Mouse (Mus musculus) myocyte (in vitro differentiated cells): ENCODE results near the gene Gpcpd1. TPM values are rescaled to one million over a fixed set of nuclear protein-coding genes. Genes with fewer than 3 reads are reported as not detected.

Experiments used
- H3K27me3 ChIP-seq: one replicate; pipeline ENCODE4 v1.6.1; 2011; ENCODE audit not compliant: control insufficient read depth, insufficient read depth, insufficient read length
- H3K36me3 ChIP-seq: one replicate; pipeline ENCODE4 v1.6.1; 2011; ENCODE audit not compliant: control insufficient read depth, insufficient read depth
- H3K4me2 ChIP-seq: one replicate; pipeline ENCODE4 v1.6.1; 2011; ENCODE audit warnings: low read depth, control low read depth
- H3K4me3 ChIP-seq: one replicate; pipeline ENCODE4 v1.5.1; 2011; ENCODE audit warnings: mild to moderate bottlenecking, control low read depth, moderate library complexity
- H3K79me2 ChIP-seq: one replicate; pipeline ENCODE4 v1.6.1; 2011; ENCODE audit not compliant: control insufficient read depth, insufficient read depth
- H3ac ChIP-seq: one replicate; pipeline ENCODE4 v1.6.1; 2011; ENCODE audit not compliant: control insufficient read depth, insufficient read length
- CEBPB ChIP-seq: IDR thresholded peaks from 2 replicates; pipeline ENCODE4 v1.6.1; 2011; ENCODE audit warnings: mild to moderate bottlenecking, moderate library complexity; ENCODE audit not compliant: poor library complexity, insufficient read depth, severe bottlenecking
- E2F4 ChIP-seq: IDR thresholded peaks from one replicate; pipeline ENCODE4 v1.6.1; 2011; ENCODE audit warnings: mild to moderate bottlenecking, control low read depth, moderate library complexity; ENCODE audit not compliant: insufficient read depth
- MAX ChIP-seq: IDR thresholded peaks from one replicate; pipeline ENCODE4 v1.6.1; 2011; ENCODE audit warnings: low read depth, mild to moderate bottlenecking, control low read depth
- MYOD1 ChIP-seq, 3 experiments: IDR thresholded peaks; one replicate each; pipeline ENCODE4 v1.6.1; 2011; ENCODE audit warnings: control low read depth in 2 of 3, low read depth in 2 of 3, mild to moderate bottlenecking in 2 of 3, moderate library complexity in 1 of 3; ENCODE audit not compliant: insufficient read length in 2 of 3, control insufficient read depth in 1 of 3
- MYOG ChIP-seq, 3 experiments: IDR thresholded peaks; one replicate each; pipeline ENCODE4 v1.6.1; 2011; ENCODE audit warnings: control low read depth in 2 of 3, low read depth in 2 of 3, mild to moderate bottlenecking in 2 of 3; ENCODE audit not compliant: insufficient read length in 2 of 3, control insufficient read depth in 1 of 3, insufficient read depth in 1 of 3
- POLR2A ChIP-seq: IDR thresholded peaks from one replicate; pipeline ENCODE4 v1.6.1; 2011; ENCODE audit warnings: low read depth, mild to moderate bottlenecking, control low read depth, moderate library complexity; ENCODE audit not compliant: insufficient read length
- POLR2AphosphoS2 ChIP-seq: IDR thresholded peaks from one replicate; pipeline ENCODE4 v1.6.1; 2011; ENCODE audit warnings: low read depth, control low read depth; ENCODE audit not compliant: insufficient read length
- REST ChIP-seq: IDR thresholded peaks from one replicate; pipeline ENCODE4 v1.6.1; 2011; ENCODE audit warnings: mild to moderate bottlenecking, control low read depth, moderate library complexity; ENCODE audit not compliant: insufficient read depth, insufficient read length
- SRF ChIP-seq: IDR thresholded peaks from one replicate; pipeline ENCODE4 v1.6.1; 2011; ENCODE audit warnings: low read depth; ENCODE audit not compliant: control insufficient read depth, insufficient read length
- TCF12 ChIP-seq: IDR thresholded peaks from one replicate; pipeline ENCODE4 v1.6.1; 2011; ENCODE audit warnings: mild to moderate bottlenecking, control low read depth; ENCODE audit not compliant: poor library complexity, insufficient read depth, severe bottlenecking
- TCF3 ChIP-seq: IDR thresholded peaks from one replicate; pipeline ENCODE4 v1.6.1; 2011; ENCODE audit warnings: low read depth, control low read depth; ENCODE audit not compliant: insufficient read length
- USF1 ChIP-seq: IDR thresholded peaks from one replicate; pipeline ENCODE4 v1.6.1; 2011; ENCODE audit warnings: low read depth, mild to moderate bottlenecking, control low read depth, moderate library complexity
- polyA plus RNA-seq: library from polyadenylated mRNA; unstranded; fragments of >200 nt; fragmentation: generic; extraction: Trizol; gene quantifications from one replicate; pipeline ENCODE4 v1.2.1, GENCODE M21; 2012; ENCODE audit warnings: missing spikeins

The Gpcpd1 gene
- polyA plus RNA-seq, 1 experiment: 6.1 TPM

DNA sequence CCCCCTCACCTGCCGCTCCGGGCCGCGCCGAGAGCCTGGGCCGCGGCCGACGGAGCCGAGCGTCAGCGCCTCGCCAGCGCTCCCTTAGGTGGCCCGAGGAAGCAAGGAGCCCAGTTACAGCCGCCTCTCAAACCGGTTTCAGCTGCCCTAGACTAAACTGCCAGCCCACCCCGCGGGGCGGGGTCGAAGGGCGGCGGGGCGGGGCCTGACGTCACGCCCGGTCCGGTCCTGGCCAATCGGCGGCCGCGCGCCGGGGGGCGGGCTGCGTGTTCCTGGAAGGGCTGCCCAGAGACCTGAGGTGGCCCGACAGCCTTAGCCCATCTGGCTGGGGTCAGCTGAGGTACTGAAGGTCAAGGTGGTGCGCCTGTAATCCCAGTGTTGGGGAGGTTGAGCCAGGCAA lies 9.5 kb downstream of the Gpcpd1 start:
- H3K4me2 ChIP-seq: peak overlapping the region; percentile 28
- H3K79me2 ChIP-seq: peaks cover 43% of the 10 kb centered on the region
- TF ChIP-seq E2F4 (no peak), TCF3 (no peak), POLR2AphosphoS2 (peak; percentile 71), MYOG (IDR thresholded peaks at IDR 0.05; ENCODE audit: control insufficient read depth in 1 of 3, insufficient read depth in 1 of 3, insufficient read length in 2 of 3, low read depth in 2 of 3) (no peak), CEBPB (no peak), REST (no peak), MYOD1 (IDR thresholded peaks at IDR 0.05; ENCODE audit: control insufficient read depth in 1 of 3, insufficient read length in 2 of 3, low read depth in 2 of 3) (no peak), SRF (no peak), USF1 (no peak), POLR2A (peak; percentile 78)
- H3ac ChIP-seq: peak overlapping the region; percentile 95
- H3K27me3 ChIP-seq: no peaks in the 10 kb centered on the region
- peak overlapping the region; percentile 82 for H3K4me3 ChIP-seq
- no peaks in the 10 kb centered on the region for H3K36me3 ChIP-seq

DNA sequence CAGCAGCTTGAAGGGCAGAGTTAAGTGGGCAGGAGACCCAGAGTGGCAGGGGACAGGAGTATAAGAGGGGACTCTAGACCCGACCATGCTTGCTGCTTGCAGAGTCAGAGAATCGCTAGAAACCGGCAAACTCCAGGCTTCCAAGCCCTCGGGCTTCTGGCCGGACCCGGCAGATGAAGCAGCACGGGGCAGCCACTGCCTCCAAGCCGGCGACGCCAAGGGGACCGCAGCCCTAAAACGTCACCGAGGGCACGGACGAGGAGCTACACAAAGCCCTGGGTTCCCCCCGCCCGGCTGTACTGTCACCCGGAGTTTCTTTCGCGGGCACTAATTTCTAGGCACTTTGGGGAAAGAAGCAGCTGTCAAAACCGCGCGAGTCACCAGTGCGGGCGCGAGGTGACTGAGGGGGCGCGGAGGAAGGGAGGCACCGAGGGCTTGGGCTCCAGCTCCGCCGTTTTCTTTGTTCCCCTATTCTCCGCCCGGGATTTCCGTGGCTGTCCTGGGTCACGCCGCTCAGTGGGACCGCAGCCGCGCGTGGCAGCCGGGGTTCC lies 10.0 kb downstream of the Gpcpd1 start:
- peak overlapping the region; percentile 95 for H3ac ChIP-seq
- peak overlapping the region; percentile 72 for H3K4me2 ChIP-seq
- TF ChIP-seq CEBPB: no peak
- peak in 1 of 3 experiments; percentile 32 for TF ChIP-seq MYOG (IDR thresholded peaks at IDR 0.05; ENCODE audit: control insufficient read depth in 1 of 3, insufficient read depth in 1 of 3, insufficient read length in 2 of 3, low read depth in 2 of 3)
- H3K4me3 ChIP-seq: peak overlapping the region; percentile 82
- no peaks in the 10 kb centered on the region for H3K36me3 ChIP-seq
- peaks cover 48% of the 10 kb centered on the region for H3K79me2 ChIP-seq
- H3K27me3 ChIP-seq: no peaks in the 10 kb centered on the region

DNA sequence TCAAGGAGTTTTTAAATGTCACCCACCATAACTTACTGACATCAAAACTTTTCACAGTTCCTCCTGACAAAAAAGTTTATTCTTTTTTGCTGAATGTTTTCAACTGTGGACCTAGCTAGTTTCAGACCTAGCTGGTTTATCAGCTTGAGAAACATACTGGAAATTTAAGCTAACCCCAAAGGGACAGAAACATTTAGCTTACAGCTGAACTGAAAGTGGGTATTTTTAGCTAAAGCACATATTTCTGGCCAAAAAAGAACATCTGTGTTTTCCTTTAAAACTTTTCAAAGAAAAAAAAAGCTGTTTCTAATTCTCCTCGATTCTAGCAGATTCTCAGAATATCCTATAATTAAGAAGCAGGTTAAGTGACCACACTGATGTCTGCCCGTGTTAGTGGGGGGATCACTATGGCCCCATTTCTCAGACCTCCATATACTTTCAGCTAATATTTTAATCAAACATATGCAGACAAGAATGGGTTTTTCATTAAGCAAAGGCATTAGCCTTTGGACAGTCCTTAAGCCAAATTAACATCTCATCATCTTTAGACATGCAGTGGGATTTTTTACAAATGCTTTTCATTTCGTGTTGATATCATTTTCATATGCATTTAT lies 10.9 kb downstream of the Gpcpd1 start:
- Histone ChIP-seq H3K36me3 (peaks cover 3% of the 10 kb centered on the region), H3K4me3 (peak overlapping the region; percentile 82), H3K79me2 (peaks cover 50% of the 10 kb centered on the region), H3ac (peak overlapping the region; percentile 95), H3K27me3 (no peaks in the 10 kb centered on the region), H3K4me2 (peak overlapping the region; percentile 72)
- TF ChIP-seq TCF3: no peak
- no peak for TF ChIP-seq MAX
- TF ChIP-seq USF1: no peak
- TF ChIP-seq POLR2AphosphoS2: no peak
- TF ChIP-seq MYOG (IDR thresholded peaks at IDR 0.05; ENCODE audit: control insufficient read depth in 1 of 3, insufficient read depth in 1 of 3, insufficient read length in 2 of 3, low read depth in 2 of 3): no peak
- no peak for TF ChIP-seq TCF12
- no peak for TF ChIP-seq E2F4

DNA sequence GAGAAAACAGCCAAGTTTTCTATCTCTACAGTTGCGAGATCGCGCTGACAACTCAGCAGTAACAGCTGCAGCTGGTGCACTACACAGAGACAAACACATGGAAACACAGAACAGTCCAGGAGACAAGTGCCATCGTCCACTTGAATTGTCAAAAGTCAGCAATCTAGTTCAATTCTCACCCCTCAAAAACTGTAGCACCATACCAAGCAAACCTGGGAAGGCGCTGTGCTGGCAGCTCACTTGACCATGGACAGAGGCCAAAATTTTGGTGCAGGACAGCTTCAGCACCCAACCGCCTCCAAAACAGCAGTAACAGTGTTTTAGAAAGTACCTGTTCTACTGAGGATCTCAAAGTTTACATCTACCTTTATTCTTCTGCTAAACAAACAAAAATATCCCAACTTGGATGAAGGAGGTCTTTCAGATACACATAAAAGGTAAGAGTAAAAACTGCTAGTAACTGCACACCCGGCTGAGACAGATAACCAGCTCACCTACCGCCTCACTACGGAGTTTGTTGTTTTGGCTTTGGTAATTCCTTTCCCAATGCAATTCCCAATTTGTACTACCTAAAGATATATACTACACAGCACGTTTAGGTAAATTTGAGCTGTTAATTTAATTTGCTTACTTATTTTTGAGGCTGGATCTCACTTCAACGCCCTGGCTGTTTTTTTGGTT lies 11.6 kb downstream of the Gpcpd1 start:
- peaks cover 9% of the 10 kb centered on the region for H3K36me3 ChIP-seq
- H3K4me2 ChIP-seq: peak overlapping the region; percentile 72
- TF ChIP-seq MYOD1 (IDR thresholded peaks at IDR 0.05; ENCODE audit: control insufficient read depth in 1 of 3, insufficient read length in 2 of 3, low read depth in 2 of 3): peak in 1 of 3 experiments; percentile 32
- TF ChIP-seq SRF: no peak
- peaks cover 50% of the 10 kb centered on the region for H3K79me2 ChIP-seq
- no peaks in the 10 kb centered on the region for H3K27me3 ChIP-seq
- H3ac ChIP-seq: no peak overlapping the region
- no peak overlapping the region for H3K4me3 ChIP-seq

DNA sequence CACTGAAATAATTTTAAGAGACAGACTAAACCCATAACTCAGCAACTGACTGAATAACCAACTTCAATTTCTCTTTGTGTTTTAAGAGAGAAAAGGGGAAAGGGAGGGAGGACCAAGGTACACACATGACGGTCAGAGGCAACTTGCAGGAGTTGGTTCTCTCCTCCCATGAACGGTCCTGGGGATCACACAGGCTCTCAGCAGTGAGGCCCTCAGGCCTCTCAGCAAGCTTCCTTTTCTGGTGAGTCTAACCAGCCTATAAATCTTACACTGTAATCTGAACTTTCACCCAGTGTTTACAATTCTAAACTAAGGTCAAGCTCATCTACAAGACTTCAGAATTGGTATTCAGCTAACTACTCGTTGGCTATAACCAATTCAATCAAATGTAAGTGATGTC lies 12.3 kb downstream of the Gpcpd1 start:
- H3K4me3 ChIP-seq: no peak overlapping the region
- no peaks in the 10 kb centered on the region for H3K27me3 ChIP-seq
- TF ChIP-seq MYOD1 (IDR thresholded peaks at IDR 0.05; ENCODE audit: control insufficient read depth in 1 of 3, insufficient read length in 2 of 3, low read depth in 2 of 3) (no peak), CEBPB (no peak), POLR2A (no peak), MYOG (IDR thresholded peaks at IDR 0.05; ENCODE audit: control insufficient read depth in 1 of 3, insufficient read depth in 1 of 3, insufficient read length in 2 of 3, low read depth in 2 of 3) (no peak), E2F4 (no peak), MAX (no peak), USF1 (no peak), TCF3 (no peak), SRF (no peak), REST (no peak), TCF12 (no peak), POLR2AphosphoS2 (no peak)
- no peak overlapping the region for H3ac ChIP-seq
- H3K36me3 ChIP-seq: peaks cover 9% of the 10 kb centered on the region
- peaks cover 50% of the 10 kb centered on the region for H3K79me2 ChIP-seq
- H3K4me2 ChIP-seq: no peak overlapping the region
